Mouse (Mus musculus) kidney, adult 2 months (tissue): Measurements from ENCODE around the gene Thap12.

Source experiments
- CTCF ChIP-seq: fragments of 200-500 bp; conservative IDR thresholded peaks from 2 replicates; pipeline ENCODE4 v1.5.1; 2011; ENCODE audit warnings: low read depth, mild to moderate bottlenecking, control low read depth, low read length, moderate library complexity, mixed read lengths; ENCODE audit not compliant: insufficient read depth, insufficient read length
- POLR2A ChIP-seq: fragments of 200-500 bp; IDR thresholded peaks from one replicate; pipeline ENCODE4 v1.6.1; 2011; ENCODE audit warnings: low read depth, low read length, control low read depth

- TF ChIP-seq CTCF (0 out of 2 replicates have a peak, but pooled peaks have one; percentile 12), POLR2A (no peak)
Observed at GRCm38 (mm10) chr7:98682821-98683220, 20.1 kb upstream of the Thap12 start.
